Mouse (Mus musculus) heart, adult 2 months (tissue): ENCODE measurements at regions not wholly inside any gene's neighbourhood (a gene's known extent, or its start where the extent isn't known, plus 50 kb on each side); places are given as distances from the start of the nearest gene placed in this dataset.

Source experiments
- CTCF ChIP-seq: fragments of 200-600 bp; IDR thresholded peaks from 2 replicates; pipeline ENCODE4 v1.8.1; 2022; ENCODE audit warnings: antibody characterized with exemption, mild to moderate bottlenecking, moderate library complexity
- EP300 ChIP-seq: fragments of 200-500 bp; IDR thresholded peaks from 2 replicates; pipeline ENCODE4 v1.6.1; 2011; ENCODE audit warnings: low read depth, low read length, control low read depth; ENCODE audit not compliant: insufficient read depth
- POLR2A ChIP-seq: fragments of 200-500 bp; IDR thresholded peaks from 2 replicates; pipeline ENCODE4 v1.6.1; 2011; ENCODE audit warnings: mild to moderate bottlenecking, low read depth, low read length, control low read depth; ENCODE audit not compliant: insufficient read depth

- TF ChIP-seq CTCF (no peak), EP300 (no peak), POLR2A (no peak)
Measured at GRCm38 (mm10) chr7:36090291-36091123, 287.7 kb upstream of the Zfp507 start.
